Mouse (Mus musculus): Measurements from ENCODE around the gene Iqgap3. TPM values are rescaled to one million over a fixed set of nuclear protein-coding genes. Genes with fewer than 3 reads are reported as not detected.

The Iqgap3 gene
- polyA plus RNA-seq, 1 experiment from 2014 or later = 3.7 TPM

- peaks cover 53% of the 10 kb centered on the region for H3K79me2 ChIP-seq (ENCODE audit: inconsistent target)
- H3K36me3 ChIP-seq (ENCODE audit: inconsistent target) = peaks cover 93% of the 10 kb centered on the region
- 92% methylated on average over 6 of the region's 6 CpGs for WGBS (ENCODE audit: missing documents)
- no peak overlapping the region for H3K4me3 ChIP-seq (ENCODE audit: inconsistent target)
- no peak overlapping the region for H3K27ac ChIP-seq
Observed at GRCm38 (mm10) chr3:88158991-88159390, 77.2 kb downstream of the Iqgap3 start.

GRCm38 (mm10) chr3:88160856-88161255, 79.1 kb downstream of the Iqgap3 start:
- 91% methylated on average over 6 of the region's 6 CpGs for WGBS (ENCODE audit: missing documents)
- no peak overlapping the region for H3K4me3 ChIP-seq (ENCODE audit: inconsistent target)
- H3K36me3 ChIP-seq (ENCODE audit: inconsistent target) = peaks cover 97% of the 10 kb centered on the region
- H3K27ac ChIP-seq = no peak overlapping the region
- H3K79me2 ChIP-seq (ENCODE audit: inconsistent target) = peaks cover 34% of the 10 kb centered on the region

GRCm38 (mm10) chr3:88162259-88162658, 80.5 kb downstream of the Iqgap3 start:
- Histone ChIP-seq H3K27ac (no peak overlapping the region), H3K79me2 (ENCODE audit: inconsistent target) (peaks cover 20% of the 10 kb centered on the region; the same call in 1 of the 2 replicates), H3K4me3 (ENCODE audit: inconsistent target) (no peak overlapping the region), H3K36me3 (ENCODE audit: inconsistent target) (peaks cover 96% of the 10 kb centered on the region)
- WGBS (ENCODE audit: missing documents) = 92% methylated on average over 8 of the region's 8 CpGs

GRCm38 (mm10) chr3:88162811-88163210, 81.0 kb downstream of the Iqgap3 start:
- Histone ChIP-seq H3K36me3 (ENCODE audit: inconsistent target) (peaks cover 94% of the 10 kb centered on the region), H3K4me3 (ENCODE audit: inconsistent target) (no peak overlapping the region), H3K79me2 (ENCODE audit: inconsistent target) (peaks cover 14% of the 10 kb centered on the region; the same call in 1 of the 2 replicates), H3K27ac (no peak overlapping the region)
- 98% methylated on average over 4 of the region's 4 CpGs for WGBS (ENCODE audit: missing documents)

GRCm38 (mm10) chr3:88163847-88164246, 82.1 kb downstream of the Iqgap3 start:
- no peak overlapping the region for H3K4me3 ChIP-seq (ENCODE audit: inconsistent target)
- WGBS (ENCODE audit: missing documents) = 91% methylated on average over 3 of the region's 3 CpGs

GRCm38 (mm10) chr3:88164263-88164662, 82.5 kb downstream of the Iqgap3 start:
- Histone ChIP-seq H3K79me2 (ENCODE audit: inconsistent target) (no peaks in the 10 kb centered on the region; the same call in 1 of the 2 replicates), H3K4me3 (ENCODE audit: inconsistent target) (no peak overlapping the region), H3K36me3 (ENCODE audit: inconsistent target) (peaks cover 94% of the 10 kb centered on the region), H3K27ac (no peak overlapping the region)
- WGBS (ENCODE audit: missing documents) = 91% methylated on average over 3 of the region's 3 CpGs

More at GRCm38 (mm10) chr3:88163847-88164246, 82.1 kb downstream of the Iqgap3 start:
- peaks cover 94% of the 10 kb centered on the region for H3K36me3 ChIP-seq (ENCODE audit: inconsistent target)
- H3K27ac ChIP-seq = no peak overlapping the region
- H3K79me2 ChIP-seq (ENCODE audit: inconsistent target) = peaks cover 4% of the 10 kb centered on the region; the same call in 1 of the 2 replicates

GRCm38 (mm10) chr3:88166056-88166455, 84.3 kb downstream of the Iqgap3 start:
- peaks cover 94% of the 10 kb centered on the region for H3K36me3 ChIP-seq (ENCODE audit: inconsistent target)
- H3K79me2 ChIP-seq (ENCODE audit: inconsistent target) = no peaks in the 10 kb centered on the region; the same call in 1 of the 2 replicates
- H3K27ac ChIP-seq = no peak overlapping the region
- H3K4me3 ChIP-seq (ENCODE audit: inconsistent target) = no peak overlapping the region
- 94% methylated on average over 5 of the region's 5 CpGs for WGBS (ENCODE audit: missing documents)

- Histone ChIP-seq H3K4me3 (ENCODE audit: inconsistent target) (no peak overlapping the region), H3K79me2 (ENCODE audit: inconsistent target) (no peaks in the 10 kb centered on the region; the same call in 1 of the 2 replicates), H3K27ac (no peak overlapping the region), H3K36me3 (ENCODE audit: inconsistent target) (peaks cover 71% of the 10 kb centered on the region)
- WGBS (ENCODE audit: missing documents) = 78% methylated on average over 5 of the region's 5 CpGs
Observed at GRCm38 (mm10) chr3:88170361-88170760, 88.6 kb downstream of the Iqgap3 start.

Other genes starting within 250 kb of the Iqgap3 start
- not detected in 3 replicates for gene Sh2d2a, start 235.2 kb upstream of the Iqgap3 start, polyA plus RNA-seq (2018)
- gene Prcc, start 196.4 kb upstream of the Iqgap3 start, polyA plus RNA-seq (2018) = 21.8 to 30.4 TPM (median 26.0 TPM) in 3 replicates
- 101 to 165 TPM (median 143 TPM) in 3 replicates for gene Hdgf, start 175.7 kb upstream of the Iqgap3 start, polyA plus RNA-seq (2018)
- gene Mrpl24, start 162.5 kb upstream of the Iqgap3 start, polyA plus RNA-seq (2018) = 54.3 to 77.0 TPM (median 59.3 TPM) in 3 replicates
- 14.0 to 16.8 TPM (median 14.2 TPM) in 3 replicates for gene Isg20l2, start 151.7 kb upstream of the Iqgap3 start, polyA plus RNA-seq (2018)
- gene Rrnad1, start 151.3 kb upstream of the Iqgap3 start, polyA plus RNA-seq (2018) = 6.4 to 10.6 TPM (median 7.0 TPM) in 3 replicates
- not detected in 3 replicates for gene Crabp2, start 133.3 kb upstream of the Iqgap3 start, polyA plus RNA-seq (2018)
- 0.35 to 2.8 TPM (median 2.5 TPM) in 3 replicates for gene Nes, start 110.9 kb upstream of the Iqgap3 start, polyA plus RNA-seq (2018)
- gene Bcan, start 81.7 kb upstream of the Iqgap3 start, polyA plus RNA-seq (2018) = not detected in 3 replicates
- not detected in 3 replicates for gene Hapln2, start 54.4 kb upstream of the Iqgap3 start, polyA plus RNA-seq (2018)
- 6.3 to 30.7 TPM (median 19.6 TPM) in 3 replicates for gene Gpatch4, start 38.9 kb upstream of the Iqgap3 start, polyA plus RNA-seq (2018)
- 66.0 to 99.6 TPM (median 82.3 TPM) in 3 replicates for gene Naxe, start 23.5 kb upstream of the Iqgap3 start, polyA plus RNA-seq (2018)
- not detected in 3 replicates for gene Ttc24, start 3.7 kb upstream of the Iqgap3 start, polyA plus RNA-seq (2018)
- 37.8 to 68.1 TPM (median 46.3 TPM) in 3 replicates for gene Mef2d, start 60.4 kb downstream of the Iqgap3 start, polyA plus RNA-seq (2018)
- gene Rhbg, start 172.7 kb downstream of the Iqgap3 start, polyA plus RNA-seq (2018) = not detected in 3 replicates
- not detected in 3 replicates for gene Gm38392, start 205.2 kb downstream of the Iqgap3 start, polyA plus RNA-seq (2018)
- gene Tsacc, start 215.0 kb downstream of the Iqgap3 start, polyA plus RNA-seq (2018) = 2.0 to 2.8 TPM (median 2.1 TPM) in 3 replicates
- 72.7 to 217 TPM (median 87.3 TPM) in 3 replicates for gene Cct3, start 215.1 kb downstream of the Iqgap3 start, polyA plus RNA-seq (2018)
- 347 to 461 TPM (median 393 TPM) in 3 replicates for gene Glmp, start 243.1 kb downstream of the Iqgap3 start, polyA plus RNA-seq (2018)